Mouse (Mus musculus) left cerebral cortex, adult 9 months (tissue): ENCODE results near the gene Foxk1.
A peak's percentile ranks its signal among the peaks of the same experiment; 100 is the strongest.

ENCODE experiments used
- DNase-seq, 2 experiments: peaks; one replicate each; pipeline ENCODE4 v3.0.0; 2022; ENCODE audit warnings: low spot score in 2 of 2

Foxk1 gene

GRCm38 (mm10) chr5:142478829-142479435, 77.6 kb downstream of the Foxk1 start:
- DNase-seq: peak in 1 of 2 experiments; percentile 82

DNA sequence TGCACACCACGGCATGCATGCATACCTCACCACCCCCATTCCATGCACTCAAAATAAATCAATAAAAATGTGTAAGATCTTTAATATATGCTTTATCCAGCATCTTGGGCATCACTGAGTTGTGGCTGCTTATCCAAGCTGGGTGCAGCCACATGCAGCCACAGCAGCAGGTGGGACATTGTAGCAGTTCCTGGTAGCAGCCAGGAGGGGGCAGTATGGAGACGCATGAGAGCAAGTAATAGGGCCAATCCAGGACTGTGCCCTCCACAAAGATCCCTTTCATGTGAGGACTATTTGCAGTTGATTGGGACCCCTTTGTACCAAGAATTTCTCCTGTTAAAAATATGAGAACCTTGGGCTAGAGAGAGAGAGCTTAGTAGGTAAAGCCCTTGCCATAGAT, 81.2 kb downstream of the Foxk1 start:
- DNase-seq: no peak

DNA sequence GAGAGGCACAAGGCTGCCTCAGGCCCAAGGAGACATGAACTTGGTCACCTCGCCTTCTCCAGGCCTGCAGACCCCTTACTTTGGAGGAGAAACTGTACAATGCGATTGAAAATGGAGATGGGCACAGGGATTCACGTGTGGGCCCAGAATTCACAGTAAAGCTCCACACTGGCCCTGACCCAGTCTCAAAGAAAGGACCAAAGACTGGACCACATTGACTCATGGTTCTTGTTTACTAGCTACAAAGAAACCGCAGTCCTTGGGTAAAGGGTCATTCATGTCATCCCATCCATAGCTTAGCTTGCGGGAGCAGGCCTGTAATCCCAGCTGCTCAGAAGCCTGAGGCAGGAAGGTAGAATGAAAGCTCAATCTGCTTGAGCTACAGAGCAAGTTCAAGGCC, 82.3 kb downstream of the Foxk1 start:
- no peak for DNase-seq

- no peak for DNase-seq
Measured at GRCm38 (mm10) chr5:142486654-142487053, 85.4 kb downstream of the Foxk1 start.

DNA sequence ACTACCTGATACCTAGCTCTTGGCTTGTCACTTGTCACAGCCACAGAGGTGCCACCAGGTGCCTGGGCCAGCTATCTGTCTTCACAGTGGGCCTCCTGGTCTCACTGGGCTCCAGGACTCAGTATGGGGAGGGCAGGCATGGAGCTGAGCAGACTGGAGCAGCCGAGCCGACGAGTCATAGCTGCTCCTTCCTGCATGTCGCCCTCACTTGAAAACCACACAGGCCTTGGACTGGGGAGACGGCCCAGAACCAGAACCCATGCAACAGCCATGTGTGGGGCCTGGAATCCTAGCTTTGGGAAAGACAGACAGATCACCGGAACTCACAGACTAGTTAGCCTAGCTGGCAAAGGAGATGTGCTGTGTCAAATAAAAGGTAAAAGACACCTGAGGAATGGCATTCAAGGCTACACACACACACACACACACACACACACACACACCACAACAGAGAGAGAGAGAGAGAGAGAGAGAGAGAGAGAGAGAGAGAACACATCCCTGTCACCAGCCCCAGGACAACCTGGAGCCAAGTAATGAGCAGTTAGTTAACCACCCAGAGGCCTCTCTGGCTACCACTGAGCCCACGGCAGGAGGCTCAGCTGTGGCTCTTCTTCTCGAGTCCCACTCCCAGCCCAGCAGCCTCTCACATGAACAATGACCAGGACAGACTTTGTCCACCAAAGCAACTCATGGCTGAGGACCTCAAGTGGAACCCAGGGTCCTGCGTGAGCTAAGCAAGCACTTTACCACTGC, 88.8 kb downstream of the Foxk1 start:
- DNase-seq: no peak

DNA sequence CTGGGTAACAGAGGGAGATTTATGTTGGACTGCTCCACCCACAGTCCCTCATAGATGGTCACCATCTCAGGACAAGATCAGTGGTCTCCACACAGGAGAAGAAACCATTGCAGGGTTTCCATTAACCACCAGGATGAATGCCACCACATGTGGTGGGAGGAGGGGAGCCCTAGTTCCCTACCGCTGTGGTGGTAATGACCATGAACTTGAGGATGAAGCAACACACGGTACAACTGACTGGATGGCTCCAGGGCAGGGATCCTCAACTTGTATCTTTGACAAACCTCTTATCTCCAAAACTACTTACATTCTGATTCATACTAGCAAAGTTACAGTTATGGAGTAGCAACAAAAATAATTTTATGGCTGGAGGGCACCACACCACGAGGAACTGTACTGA, 92.0 kb downstream of the Foxk1 start:
- no peak for DNase-seq

DNA sequence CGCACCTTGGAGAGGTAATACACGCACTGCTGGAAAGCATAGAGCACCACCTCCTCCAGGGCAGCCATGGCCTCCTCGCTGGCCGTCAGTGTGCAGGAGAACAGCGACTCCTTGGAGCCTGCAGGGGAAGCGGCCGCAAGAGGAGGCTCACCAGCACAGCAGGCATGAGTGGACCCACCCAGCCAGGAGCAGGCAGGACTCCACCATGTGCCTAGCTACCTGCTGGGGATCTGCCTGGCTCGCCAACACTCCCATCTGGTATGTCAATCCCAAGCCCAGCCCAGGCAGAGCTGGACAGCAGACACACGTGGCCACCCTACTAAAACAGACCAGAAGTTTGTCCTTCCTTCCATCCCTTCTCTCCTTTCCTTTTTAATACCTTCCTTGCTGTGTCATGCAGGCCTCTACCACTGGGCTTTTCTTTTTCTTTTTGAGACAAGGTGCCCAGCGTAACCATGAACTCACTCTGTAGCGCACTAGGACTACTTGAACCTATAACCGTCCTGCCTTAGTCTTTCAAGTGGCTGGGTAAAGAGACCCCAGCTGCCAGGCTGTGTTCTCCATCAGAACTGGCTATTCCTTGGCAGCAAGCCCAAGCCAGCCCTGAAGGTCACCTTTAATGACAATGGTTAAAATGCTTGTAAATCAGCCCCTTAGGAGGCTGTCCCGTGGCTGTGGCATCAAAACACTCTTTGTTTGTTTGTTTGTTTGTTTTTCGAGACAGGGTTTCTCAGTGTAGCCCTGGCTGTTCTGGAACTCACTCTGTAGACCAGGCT, 94.2 kb downstream of the Foxk1 start:
- DNase-seq: no peak

DNA sequence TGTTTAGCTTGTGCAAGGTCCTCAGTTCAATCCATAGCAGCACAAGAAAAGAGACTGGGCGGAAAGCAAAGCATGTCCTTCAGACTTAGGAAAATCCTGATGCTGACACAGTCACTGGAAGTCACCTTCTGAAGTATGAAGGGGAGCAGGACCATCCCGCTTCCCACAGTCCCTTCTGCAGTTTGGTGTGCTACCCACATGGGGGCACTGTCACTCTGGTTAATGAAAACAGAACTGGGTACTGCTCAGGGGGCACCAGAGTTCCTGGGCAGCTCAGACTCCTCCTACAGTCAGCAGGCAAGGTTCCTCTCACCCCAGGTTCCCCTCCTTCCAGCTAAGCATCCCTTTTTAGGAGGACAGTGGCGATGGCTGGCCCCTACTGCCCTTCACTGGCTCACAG, 97.7 kb downstream of the Foxk1 start:
- peak in 1 of 2 experiments; percentile 39 for DNase-seq

DNA sequence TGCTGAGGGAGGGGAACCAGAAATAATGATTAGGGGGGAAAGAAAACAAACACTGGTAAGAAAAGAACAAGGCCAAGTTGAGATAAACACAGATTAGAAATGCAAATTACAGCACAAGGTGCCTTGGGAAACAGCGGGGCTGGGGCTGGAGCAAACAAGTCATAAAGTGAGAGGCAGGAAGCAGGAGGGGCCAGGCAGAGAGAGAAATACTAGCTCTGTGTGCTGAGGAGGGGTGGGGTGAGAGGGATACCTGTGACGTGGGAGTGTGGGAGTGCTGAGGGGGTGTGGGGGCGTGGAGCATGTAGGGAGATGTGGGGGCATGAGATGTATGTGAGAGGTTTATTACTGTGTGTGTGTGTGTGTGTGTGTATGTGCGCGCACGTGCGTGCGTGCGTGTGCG, 99.6 kb downstream of the Foxk1 start:
- DNase-seq: no peak

DNA sequence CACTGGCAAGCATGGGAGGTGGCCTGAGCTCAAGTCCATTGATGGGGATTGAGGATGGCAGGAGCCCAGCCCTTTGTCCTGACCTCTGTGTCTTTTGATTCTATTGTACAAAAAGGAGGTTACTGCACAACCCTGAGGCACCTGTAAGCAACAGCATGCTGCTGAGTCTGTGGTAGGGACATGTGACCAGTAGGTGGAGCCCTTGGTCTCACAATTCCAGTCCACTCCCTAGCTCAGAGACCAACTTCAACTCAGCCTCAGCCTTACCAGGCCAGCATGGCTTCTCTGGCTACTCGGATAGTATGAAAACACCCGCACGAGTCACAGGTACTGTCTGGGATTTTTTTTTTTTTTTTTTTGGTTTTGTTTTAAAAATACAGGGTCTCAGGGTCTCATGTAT, 101.1 kb downstream of the Foxk1 start:
- DNase-seq: peak; percentile 56 to 91

GRCm38 (mm10) chr5:142504175-142504574, 102.9 kb downstream of the Foxk1 start:
- DNase-seq: peak in 1 of 2 experiments; percentile 21

DNA sequence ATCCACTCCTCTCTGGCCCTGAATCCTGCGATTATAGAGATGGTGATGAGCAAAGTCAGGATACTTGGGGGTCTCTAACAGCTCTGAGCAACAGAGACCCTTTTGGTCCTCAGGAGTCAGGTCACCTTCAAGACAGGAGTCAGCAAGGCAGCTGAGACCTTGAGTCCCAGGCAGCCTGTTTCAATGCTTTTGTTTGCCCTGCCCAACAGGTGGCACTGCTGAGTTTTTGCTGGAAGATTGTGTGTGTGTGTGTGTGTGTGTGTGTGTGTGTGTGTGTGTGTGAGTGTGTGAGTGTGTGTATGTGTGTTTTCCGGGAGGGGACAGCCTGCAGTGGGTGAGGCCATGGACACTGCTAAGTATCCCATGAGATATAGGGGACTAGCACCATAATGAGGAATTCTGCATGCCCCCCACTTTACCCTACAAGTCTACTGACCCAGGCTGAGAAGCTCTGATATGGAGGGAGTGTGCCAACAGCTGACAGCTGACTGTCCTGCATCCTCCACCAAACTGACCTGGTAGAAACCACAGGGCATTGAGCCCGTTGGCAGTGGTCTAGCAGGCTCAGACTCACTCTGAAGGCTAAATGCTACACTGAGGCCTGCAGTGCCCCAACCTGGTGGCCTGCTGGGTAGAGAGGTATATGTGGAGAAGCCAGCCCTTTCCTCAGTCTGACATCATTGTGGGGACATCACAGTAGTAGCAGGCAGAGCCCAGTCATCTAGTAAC, 104.6 kb downstream of the Foxk1 start:
- no peak for DNase-seq

DNA sequence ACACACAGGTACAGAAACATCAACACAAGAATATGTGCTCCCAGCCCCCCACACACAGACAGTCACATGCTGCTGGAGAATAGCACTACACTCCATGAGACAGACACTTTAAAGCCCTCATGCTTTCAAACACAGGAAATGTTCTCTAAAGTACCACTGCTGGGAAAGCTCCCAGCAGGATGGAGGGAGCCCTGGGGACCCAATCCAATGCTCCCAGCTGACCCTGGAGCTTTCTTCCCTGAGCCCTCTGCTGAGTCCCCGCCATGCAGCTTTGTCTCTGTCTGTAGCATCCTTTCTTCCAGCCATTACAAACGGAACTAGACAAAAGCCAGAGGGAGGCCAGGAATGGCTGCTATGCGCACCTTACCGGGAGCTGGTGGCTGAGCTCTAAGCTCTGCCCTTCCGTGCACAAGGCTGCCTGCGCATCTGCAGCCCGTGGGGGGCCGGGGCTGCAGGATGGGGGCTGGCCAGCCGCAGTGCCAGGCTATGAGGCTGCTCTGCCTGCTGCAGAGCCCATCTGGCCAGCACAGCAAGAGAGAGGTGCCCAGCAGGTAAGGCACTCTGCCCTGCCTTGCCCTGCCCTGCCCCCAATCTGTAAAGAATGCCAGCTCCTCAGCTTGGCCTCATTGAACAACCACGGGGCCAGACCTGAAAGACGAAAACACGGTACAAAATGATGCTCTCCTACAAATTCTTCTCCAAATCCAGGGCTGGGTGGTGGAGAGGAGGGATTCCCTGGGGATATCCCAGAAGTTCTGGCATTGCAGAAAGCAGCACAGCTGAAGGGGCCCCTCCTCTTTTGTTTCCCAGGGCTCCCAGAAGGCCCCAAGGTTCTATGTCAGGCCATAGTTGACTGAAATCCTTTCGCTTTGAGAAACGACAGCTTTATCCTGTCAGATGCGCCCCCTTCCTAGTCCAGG, 108.1 kb downstream of the Foxk1 start:
- no peak for DNase-seq

- no peak for DNase-seq
Measured at GRCm38 (mm10) chr5:142510061-142510414, 108.7 kb downstream of the Foxk1 start.
